Mouse (Mus musculus) megakaryocyte progenitor cell, adult 5-6 weeks (primary cell): ENCODE data around the gene Dnmt3a. TPM values are rescaled to one million over a fixed set of nuclear protein-coding genes. Genes with fewer than 3 reads are reported as not detected.
A peak's percentile ranks its signal among the peaks of the same experiment; 100 is the strongest.

ENCODE experiments used
- ATAC-seq: replicated peaks from 2 replicates; pipeline ENCODE4 v1.8.0; 2016; ENCODE audit warnings: mild to moderate bottlenecking, moderate TSS enrichment, inconsistent platforms; ENCODE audit not compliant: poor library complexity
- total RNA-seq, 2 experiments: library from RNA; stranded (forward) in 1 of 2; stranded (reverse) in 1 of 2; fragments of 157-497, 149-512 nt in 1 of 2; fragments of 200-1000 nt in 1 of 2; gene quantifications; 2 replicates each; pipeline versions ENCODE4 v1.2.3 to v1.2.4; 2015 to 2017

The Dnmt3a gene
- total RNA-seq, 2 experiments from 2014 or later, result 19.4 to 20.4 TPM

DNA sequence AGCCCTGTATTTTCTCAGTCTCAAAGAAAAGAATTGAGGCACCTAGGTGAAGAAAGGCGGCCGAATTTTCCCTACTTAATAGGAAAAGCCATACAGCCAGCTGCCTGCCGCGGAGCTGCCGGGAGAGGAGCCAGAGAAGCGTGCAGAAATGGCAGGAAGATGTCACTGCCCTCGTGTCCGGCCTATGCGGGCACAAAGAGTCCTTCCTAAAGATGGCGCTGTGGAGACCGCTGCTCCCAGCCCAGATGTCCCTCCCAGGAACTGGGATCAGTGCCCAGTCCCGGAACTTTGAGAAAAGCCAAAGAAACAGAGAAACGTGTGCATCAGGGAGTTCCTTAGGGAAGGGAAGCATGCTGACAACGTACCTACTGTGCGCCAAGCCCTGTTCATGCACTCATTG is 65.8 kb downstream of the Dnmt3a start:
- peak; percentile 52 for ATAC-seq

DNA sequence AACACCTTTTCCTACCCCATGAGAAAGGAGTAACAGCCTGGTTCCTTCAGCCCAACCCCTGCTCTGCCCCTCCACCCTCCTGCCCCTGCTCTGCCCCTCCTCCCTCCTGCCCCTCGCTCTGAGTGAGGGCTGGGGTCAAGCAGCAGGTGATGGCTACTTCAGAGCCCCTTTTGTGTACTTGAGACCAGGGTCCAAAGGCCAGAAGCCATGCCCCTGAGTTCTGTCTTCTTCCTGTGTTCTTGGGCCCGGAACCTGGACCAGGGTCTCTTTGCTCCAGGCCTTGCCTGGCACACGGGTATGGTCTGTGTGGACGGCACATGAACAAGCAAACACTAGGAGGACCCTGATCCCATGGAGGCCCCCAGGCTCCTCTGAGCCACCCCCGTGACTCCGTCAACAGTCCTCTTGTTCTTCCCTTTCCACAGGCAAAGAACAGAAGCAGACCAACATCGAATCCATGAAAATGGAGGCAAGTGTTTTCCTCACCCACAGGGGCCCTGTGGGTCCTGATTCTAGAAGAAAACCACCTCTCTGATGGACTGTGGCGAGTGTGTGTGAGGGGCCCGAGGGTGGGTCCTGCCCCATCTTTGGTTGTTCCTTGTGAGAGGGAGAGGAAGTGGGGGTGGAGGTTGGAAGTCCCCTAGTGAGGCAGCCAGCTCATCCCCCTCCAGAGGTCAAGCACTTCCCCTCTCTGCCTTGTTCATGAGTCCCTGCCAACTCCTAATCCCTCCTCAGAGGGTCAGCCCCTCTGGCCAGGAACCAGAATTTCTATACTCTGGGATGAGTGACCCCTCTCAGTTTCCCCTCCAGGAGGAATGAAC is 66.8 kb downstream of the Dnmt3a start:
- no peak for ATAC-seq

DNA sequence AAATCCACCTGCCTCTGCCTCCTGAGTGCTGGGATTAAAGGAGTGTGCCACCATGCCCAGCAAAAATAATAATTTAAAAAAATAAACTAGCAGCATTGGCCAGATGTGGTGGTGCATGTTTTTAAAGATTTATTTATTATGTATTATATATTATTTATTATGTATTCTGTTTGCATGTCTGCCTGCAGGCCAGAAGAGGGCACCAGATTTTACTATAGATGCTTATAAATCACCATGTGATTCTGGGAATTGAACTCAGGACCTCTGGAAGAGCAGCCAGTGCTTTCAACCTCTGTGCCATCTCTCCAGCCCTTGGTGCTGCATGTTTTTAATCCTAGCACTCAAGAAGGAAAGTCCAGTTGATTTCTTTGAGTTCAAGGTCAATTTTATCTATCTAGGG is 69.7 kb downstream of the Dnmt3a start:
- ATAC-seq, result no peak

DNA sequence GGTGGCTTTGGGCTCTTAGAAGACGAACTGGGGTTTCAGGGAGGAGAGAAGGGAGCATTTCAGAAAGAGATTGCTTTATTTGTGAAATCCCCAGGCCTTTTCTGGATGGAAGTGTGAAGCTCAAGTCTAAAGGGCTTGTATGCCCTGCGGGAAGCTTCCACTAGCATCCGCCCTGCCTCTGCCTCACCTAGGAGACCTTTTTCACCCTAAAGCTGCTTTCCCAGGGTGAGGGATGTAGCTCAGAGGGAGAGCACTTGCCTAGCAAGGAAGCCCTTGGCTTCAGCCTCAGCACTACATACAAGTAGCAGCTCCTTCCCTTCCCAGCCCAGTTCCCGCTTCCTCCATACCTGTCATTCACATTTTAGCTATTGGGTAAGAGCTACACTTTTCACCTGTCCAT is 71.6 kb downstream of the Dnmt3a start:
- ATAC-seq, result no peak

DNA sequence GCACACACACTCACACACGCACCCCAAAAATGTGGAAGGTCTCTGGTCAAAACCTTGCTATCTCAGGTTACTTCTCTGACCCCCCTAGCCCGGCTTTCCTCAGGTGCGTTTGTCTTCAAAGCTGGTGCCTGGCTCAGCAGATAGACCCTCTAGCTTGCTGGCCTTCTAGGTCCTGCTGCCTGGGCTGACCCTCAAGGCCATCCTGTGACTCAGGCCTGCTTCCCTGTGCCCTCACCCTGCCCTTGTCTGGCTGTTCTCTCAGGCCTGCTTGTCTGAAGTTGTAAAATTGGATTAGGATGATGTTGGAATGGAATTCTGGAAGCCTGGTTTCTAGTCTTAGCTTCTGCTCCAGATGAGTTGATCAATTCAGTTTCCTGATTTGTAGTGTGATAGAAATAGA is 75.7 kb downstream of the Dnmt3a start:
- ATAC-seq, result no peak

DNA sequence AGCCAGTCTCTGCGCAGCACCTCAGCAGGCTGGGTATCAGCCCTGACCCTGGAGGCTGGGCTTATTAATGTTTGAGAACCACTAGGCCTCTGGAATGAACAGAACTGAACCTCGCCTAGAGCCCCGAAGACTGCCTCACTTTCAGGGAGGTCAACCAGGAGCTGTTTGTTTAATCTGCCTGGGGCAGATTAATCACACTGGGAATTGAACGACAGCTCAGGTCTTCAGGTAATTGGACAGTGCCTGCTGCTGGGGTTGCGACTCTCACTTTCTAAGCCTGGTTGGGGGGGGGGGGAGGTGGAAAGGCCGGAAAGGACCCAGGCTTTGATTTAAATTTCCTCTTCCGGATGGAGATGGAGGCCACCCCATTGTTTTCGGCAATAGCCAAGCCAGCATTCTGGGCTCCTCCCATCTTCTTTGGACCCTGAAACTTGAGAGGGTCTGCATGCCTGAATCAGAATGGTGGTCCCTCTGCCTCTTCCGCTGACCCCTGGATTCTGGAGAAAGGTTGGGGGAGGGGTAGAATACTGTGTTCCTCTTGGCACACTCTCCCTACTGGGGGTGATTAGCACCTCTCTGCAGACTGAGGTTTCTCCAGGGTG is 79.2 kb downstream of the Dnmt3a start:
- ATAC-seq, result no peak

DNA sequence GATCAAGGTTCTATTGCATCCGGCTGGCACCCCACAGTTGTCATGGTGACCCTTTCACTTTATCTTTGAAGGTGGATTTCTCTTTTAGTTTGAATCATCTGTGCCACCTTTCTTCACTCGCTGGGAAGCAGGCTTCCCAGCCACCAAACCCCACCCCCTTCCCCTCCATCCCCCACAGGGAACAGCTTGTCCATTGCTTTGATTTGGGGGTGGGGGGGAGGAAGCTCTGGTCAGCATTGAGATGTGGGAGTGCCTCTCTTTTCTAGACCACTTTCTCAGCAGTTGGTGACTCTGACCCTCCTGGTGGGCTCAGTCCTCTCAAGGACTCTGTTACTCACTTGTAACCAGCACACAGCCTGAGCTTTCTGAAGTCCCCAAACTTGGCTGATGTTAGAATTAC is 80.8 kb downstream of the Dnmt3a start:
- no peak for ATAC-seq

DNA sequence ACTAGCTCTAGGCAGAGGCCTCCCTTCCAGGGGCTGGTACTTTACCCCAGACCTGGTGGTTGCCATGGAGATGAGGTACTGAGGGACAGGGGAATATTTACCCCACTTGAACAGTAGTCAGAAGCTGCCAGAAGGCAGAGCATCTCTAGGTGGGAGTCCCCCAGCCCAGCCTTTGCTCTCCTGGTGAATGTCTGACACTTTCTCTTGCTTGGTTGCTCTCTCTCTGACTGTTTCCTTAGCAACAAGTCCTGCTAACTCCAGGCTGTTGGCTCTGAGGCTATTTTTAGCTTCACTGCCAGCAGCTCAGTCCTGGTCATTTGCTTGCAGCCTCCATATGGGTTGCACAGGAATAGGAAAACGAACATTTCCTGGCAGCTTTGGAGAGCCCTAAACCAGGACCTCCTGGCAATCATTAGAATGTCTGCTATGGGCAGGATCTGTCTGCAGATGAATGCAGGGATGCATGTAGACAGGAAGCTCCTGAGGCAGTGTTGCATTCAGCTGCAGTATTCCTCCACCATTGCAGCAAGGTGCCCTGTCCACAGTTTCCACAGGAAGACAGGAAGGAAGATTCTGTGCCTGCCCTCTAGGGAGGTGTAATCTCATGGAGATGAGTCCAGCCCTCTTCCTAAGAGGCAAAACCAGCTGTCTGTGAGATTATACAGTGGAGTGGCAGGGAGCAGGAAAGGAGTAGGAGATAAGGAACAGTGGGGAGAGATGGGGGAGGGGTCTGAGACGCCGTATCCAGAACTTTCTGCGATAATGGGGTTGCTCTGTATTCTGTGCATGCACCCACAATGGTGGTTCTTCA is 81.9 kb downstream of the Dnmt3a start:
- no peak for ATAC-seq

DNA sequence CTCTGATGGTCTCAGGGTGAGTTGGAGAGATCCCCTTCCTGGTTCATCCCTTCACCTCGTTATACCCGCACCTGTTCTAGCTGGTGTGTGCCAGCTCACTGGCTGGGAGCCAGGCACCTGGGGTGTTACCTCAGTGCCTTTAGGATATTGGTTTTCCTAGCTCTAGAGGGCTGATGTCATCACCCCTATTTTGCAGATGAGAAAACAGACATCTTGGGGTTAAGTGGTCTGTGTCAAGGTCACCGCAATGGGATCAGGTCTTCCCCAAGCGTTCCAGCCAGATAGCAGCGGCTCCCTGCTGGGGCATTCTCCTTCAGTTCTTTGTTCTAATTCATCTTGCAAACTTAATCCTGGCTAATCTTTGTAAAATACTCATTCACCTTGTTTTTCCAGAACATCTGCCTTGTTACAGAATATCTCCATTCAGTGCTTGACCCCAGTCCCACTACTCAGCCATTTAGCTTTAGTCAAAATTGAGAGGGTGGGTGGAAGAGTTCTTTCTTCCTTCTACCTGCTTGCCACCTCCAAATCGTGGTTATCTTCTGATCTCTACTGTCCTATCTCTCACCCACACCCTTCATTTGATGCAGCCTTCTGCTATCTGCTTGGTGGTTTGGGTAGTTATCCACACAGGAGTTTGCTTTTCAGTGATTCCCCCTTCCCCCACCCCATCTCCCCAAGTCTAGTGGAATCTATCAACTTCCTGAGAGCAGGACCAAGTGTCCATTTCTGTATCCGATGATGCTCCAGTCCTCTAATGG is 84.2 kb downstream of the Dnmt3a start:
- no peak for ATAC-seq

DNA sequence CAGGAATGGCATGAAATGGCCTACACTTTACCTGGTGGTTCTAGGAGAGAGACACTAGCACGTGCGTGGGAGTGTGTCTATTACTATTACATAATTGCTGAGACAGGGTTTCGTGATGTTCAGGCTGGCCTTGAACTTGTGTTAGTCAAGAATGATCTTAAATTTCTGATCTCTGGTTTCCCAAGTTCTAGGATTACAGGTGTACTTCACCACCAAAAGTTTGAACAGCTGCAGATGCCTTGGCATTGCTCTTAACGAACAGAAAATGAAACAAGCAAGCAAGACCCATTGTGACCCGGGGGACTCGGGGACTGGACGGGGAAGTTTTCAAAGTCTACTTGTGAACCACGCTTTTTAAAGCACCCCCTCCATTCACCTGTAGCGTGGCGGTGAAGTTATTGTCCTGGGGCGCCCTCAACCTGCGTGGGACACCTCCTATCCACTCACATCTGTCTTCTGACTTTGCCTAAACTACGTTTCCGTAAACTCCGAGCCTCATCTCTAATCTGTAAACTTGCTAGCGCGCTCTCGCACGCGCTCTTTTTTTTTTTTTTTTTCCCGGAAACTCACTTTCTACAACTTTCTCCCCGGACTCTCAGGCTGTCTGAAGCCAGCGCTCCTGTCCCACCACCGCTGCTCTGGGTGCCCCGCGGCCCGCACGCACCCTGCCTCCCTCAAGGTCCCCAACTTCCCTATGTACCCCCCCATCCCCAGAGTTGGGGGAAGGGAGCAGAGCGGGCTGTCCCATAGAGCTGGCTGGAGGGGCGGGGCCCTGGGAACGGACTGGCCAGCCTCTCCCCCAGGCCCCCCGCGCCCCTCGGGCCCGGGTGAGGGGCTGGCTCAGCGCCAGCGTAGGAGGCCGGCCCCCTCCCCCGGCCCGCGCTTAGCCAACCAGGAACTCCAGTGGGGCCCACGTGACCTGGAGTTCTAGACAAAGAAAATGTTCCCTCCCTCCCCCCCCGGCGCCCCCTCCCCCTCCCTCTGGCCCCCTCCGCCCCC is 85.2 kb downstream of the Dnmt3a start:
- peak; percentile 60 for ATAC-seq

DNA sequence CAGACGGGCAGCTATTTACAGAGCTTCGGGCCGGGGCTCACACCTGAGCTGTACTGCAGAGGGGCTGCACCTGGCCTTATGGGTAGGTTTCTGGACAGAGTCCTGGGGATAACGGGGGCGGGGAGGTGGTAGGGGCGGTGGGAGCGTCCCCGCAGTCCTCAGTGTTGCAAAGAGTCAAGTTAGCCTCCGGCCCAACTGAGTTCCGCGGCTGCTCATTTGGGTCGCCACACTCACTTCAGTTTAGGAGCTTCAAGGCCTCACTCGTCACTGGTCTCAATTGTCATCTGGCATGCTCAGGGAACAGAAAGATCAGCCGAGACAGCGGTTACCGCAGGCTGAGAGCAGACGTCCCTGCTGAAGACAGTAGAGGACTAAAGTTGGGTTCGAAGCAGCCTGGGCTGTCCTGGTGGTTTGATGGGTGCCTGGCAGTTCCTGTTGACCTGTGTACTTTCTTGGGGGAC is 86.0 kb downstream of the Dnmt3a start:
- peak; percentile 27 for ATAC-seq

DNA sequence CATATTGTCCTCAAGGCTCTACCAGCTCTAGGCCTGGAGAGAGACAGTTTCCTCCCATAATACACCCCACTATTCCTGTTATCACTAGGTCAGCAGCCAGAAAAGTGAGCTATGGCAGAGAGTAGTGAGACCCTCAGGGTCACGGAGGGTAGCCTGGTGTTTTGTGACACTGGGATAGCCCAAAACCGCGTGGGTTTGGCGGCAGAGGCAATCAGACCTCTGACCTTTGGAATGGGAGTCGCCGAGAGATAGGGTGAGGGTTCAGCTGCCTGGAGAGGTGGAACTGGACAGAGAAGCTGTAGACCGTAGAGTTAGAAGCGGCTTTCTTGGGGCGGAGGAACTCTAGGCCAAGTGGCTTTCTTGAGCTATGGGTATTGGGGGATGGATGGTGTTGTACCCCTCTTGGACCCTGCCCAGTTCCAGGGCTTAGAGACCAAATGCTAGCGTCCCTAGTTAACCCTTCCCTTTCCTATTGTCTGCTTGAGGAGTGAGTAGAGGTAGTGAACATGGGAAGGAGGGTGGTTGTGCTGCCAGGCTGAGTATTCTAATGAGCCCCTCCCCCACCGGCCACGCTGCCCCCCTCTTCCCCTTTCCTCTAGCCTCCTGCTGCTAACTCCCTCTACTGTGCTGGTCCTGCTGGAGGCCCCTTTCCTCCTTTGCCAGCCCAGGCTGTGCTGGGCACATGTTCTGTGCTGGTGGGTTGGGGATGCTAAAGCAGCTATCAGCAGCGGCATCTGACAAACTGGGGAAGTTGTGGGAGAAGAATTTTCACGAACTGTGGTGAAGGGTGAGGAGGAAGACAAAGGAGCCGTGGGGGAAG is 86.6 kb downstream of the Dnmt3a start:
- peak; percentile 61 for ATAC-seq

DNA sequence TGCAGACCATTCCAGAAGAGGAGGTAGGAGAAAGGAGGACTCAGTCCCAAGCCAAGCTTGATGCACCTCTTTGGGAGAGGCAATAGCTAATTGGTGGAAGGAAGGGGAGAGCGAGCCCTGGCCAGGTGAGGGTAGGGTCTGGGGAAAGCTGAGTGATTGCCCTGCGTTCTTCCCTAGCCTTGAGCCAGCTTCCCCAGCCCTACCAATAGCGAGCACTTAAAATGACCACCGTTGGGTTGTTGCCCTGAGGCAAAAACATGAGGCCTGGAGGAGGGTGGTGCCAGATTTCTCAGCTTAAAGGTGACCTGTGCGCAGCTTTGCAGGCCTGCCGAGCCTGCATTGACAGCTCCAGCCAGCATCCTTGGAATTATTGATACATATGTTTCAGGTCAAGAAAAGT is 87.5 kb downstream of the Dnmt3a start:
- no peak for ATAC-seq

DNA sequence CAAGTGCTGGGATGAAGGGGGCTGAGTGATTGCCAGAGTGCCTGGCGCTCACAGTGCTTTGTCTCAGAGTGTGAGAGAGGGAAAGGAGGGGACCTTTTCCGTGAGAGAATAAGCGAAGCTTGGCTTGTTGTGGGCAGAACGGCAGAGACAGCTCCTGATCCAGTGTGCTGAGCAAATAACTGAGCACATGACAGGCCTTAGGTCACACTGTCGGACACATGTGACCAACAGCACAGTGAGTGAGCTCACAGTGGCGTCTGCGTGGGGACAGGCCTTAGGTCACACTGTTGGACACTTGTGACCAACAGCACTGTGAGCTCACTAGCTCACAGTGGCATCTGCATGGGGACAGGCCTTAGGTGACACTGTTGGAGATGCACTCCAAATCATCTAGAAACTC is 88.7 kb downstream of the Dnmt3a start:
- ATAC-seq, result no peak

DNA sequence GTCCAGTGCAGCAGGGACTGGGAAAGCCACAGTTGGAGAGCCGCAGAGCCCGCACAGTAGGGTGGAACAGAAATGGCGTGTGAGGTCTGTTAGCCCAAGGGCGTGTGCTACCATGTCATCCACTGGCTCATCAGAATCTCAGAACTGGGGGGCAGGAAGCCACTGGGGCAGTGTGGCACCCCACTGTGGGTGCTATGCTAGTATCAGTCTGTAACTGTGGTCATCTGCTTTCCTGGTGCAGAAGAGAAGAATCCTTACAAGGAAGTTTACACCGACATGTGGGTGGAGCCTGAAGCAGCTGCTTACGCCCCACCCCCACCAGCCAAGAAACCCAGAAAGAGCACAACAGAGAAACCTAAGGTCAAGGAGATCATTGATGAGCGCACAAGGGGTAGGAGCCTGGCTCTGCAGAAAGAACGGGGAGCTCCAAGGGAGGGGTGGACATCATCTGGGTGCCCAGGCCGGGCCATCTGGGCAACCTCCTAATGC is 91.3 kb downstream of the Dnmt3a start:
- ATAC-seq, result 0 out of 2 replicates have a peak, but pooled peaks have one; percentile 11

DNA sequence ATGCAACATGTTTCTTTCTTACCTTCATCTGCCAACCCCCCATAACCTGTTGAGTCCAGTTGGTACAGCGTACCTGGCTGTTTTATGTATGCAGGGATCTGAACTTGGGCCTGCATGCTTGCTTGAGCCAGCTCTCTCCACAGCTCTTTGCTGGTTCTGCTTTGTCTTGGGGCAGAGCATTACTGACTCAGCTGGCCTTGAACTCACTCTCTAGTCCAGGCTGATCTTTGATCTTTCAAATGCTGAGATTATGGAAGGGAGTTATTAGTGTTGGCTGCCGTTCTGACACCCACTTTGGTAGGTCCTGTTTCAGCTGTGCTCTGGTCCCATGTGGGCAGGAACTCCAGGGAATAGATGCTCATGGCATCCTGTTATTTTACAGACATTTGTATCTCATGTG is 93.0 kb downstream of the Dnmt3a start:
- ATAC-seq, result no peak

DNA sequence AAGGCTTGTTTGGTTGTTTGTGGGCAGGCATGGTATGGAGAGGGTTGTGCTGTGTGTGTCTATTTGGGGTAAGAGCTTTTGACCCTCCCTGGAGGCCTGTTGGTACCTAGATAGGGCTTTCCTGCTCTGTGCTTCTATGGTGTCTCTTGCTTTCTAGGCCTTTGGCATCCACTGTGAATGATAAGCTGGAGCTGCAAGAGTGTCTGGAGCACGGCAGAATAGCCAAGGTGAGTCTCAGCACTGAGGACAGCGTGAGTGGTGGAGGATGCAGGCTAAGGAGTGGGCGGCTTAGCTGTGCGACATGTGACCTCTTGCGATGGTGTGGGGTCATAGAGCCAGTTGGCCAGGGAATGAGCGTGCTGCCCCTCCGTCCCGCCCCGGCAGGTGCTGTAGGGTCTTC is 99.6 kb downstream of the Dnmt3a start:
- ATAC-seq, result no peak

DNA sequence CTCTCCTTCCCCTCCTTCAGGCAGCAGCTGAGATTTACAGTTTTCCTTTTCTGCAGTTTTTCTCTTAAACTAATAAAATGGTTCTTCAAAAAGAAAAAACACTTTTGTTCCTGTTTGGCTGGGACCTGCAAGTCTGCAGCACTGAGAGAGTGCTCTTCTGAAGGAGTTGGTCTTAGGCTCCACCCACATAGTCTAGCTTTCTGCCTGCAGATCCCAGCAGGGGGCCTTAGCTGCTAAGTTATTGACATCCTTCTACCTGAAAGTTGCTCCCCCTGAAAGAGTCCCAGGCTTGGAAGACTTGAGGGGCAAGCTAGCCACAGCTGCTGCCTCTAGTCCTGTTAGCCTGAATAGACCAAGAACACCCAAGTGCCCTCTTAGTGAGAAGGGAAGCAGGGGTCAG is 100.5 kb downstream of the Dnmt3a start:
- no peak for ATAC-seq

DNA sequence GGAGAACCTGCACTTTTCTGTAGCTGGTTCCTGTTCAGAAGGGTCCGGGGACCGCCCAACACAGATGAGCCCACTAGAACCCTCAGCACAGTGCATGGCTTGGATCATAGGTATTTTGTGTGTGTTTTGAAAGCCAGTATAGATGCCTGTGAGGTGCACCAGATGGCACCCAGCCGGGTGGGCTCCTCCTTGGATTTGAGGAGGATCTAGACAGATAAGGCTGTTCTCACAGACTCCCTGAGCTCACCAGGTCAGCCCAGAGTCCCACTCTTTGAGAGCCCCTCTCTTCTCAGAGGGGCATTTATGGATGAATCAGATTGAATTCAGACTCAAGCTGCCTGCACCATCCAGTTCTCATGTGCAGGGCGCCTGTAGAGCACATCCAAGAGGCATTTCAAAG is 101.2 kb downstream of the Dnmt3a start:
- ATAC-seq, result no peak
